Mouse (Mus musculus) CH12.LX (cell line): ENCODE measurements around the gene Pnpo. TPM values are rescaled to one million over a fixed set of nuclear protein-coding genes. Genes with fewer than 3 reads are reported as not detected.

Experiments used
- DNase-seq: peaks from one replicate; pipeline ENCODE4 v3.0.0-alpha.2; 2013; ENCODE audit errors: extremely low read depth
- H3K27ac ChIP-seq: 2 replicates; pipeline ENCODE4 v1.5.1; 2012; ENCODE audit warnings: low read depth, mild to moderate bottlenecking, control low read depth, moderate library complexity; ENCODE audit not compliant: insufficient read depth
- H3K27me3 ChIP-seq: replicated peaks from 2 replicates; pipeline ENCODE3; 2012; ENCODE audit warnings: inconsistent platforms
- H3K36me3 ChIP-seq, 2 experiments: replicated peaks in 1 of 2; 2 replicates each; pipeline versions ENCODE3 to v1.6.1; 2012; ENCODE audit warnings: inconsistent platforms in 1 of 2, low read length in 1 of 2, mild to moderate bottlenecking in 1 of 2, mixed read lengths in 1 of 2, moderate library complexity in 1 of 2; ENCODE audit not compliant: control insufficient read depth in 1 of 2, insufficient read depth in 1 of 2
- H3K4me1 ChIP-seq, 2 experiments: 2 replicates each; pipeline ENCODE4 v1.6.1; 2012; ENCODE audit warnings: inconsistent platforms in 1 of 2, moderate library complexity in 1 of 2; ENCODE audit not compliant: insufficient read depth in 2 of 2, control insufficient read depth in 1 of 2
- H3K4me2 ChIP-seq: 2 replicates; pipeline ENCODE4 v1.6.1; 2012; ENCODE audit warnings: low read depth, mild to moderate bottlenecking, control low read depth; ENCODE audit not compliant: poor library complexity, insufficient read depth, severe bottlenecking
- H3K4me3 ChIP-seq, 3 experiments: fragments of 150-350 bp in 1 of 3; sonication (generic) in 1 of 3; replicated peaks in 1 of 3; 2 replicates each; pipeline versions ENCODE3 to v1.5.1; 2011 to 2012; ENCODE audit warnings: low read depth in 2 of 3, low read length in 2 of 3, mild to moderate bottlenecking in 2 of 3, moderate library complexity in 2 of 3, control low read depth in 1 of 3, improper control_type of control experiment in 1 of 3, inconsistent platforms in 1 of 3, mixed read lengths in 1 of 3; ENCODE audit not compliant: poor library complexity in 1 of 3
- H3K79me2 ChIP-seq: replicated peaks from 2 replicates; pipeline ENCODE4 v1.6.1; 2012; ENCODE audit warnings: mild to moderate bottlenecking, moderate library complexity; ENCODE audit not compliant: control insufficient read depth, poor library complexity, insufficient read depth, severe bottlenecking; ENCODE audit errors: extremely low read depth
- H3K9ac ChIP-seq: 2 replicates; pipeline ENCODE4 v1.6.1; 2012; ENCODE audit warnings: low read depth, mild to moderate bottlenecking, control low read depth, moderate library complexity; ENCODE audit not compliant: insufficient read depth
- H3K9me3 ChIP-seq: replicated peaks from 2 replicates; pipeline ENCODE3; 2012; ENCODE audit warnings: low read length, inconsistent platforms, mixed read lengths
- CHD1 ChIP-seq: IDR thresholded peaks from 2 replicates; pipeline ENCODE4 v1.6.1; 2012; ENCODE audit warnings: low read depth, low read length, improper control_type of control experiment, inconsistent platforms
- CHD2 ChIP-seq: IDR thresholded peaks from 2 replicates; pipeline ENCODE4 v1.6.1; 2011; ENCODE audit warnings: low read length, improper control_type of control experiment
- CTCF ChIP-seq, 2 experiments: IDR thresholded peaks in 1 of 2; conservative IDR thresholded peaks in 1 of 2; 2 replicates each; pipeline ENCODE4 v1.5.1; 2011 to 2012; ENCODE audit warnings: low read depth in 2 of 2, low read length in 2 of 2, improper control_type of control experiment in 1 of 2, inconsistent platforms in 1 of 2, mild to moderate bottlenecking in 1 of 2, moderate library complexity in 1 of 2
- E2F4 ChIP-seq: IDR thresholded peaks from 2 replicates; pipeline ENCODE4 v1.6.1; 2011; ENCODE audit warnings: low read depth, low read length, improper control_type of control experiment; ENCODE audit not compliant: insufficient replicate concordance
- ELF1 ChIP-seq: IDR thresholded peaks from 2 replicates; pipeline ENCODE4 v1.6.1; 2014; ENCODE audit warnings: low read depth, mild to moderate bottlenecking, inconsistent platforms, low read length, improper control_type of control experiment
- EP300 ChIP-seq: IDR thresholded peaks from 2 replicates; pipeline ENCODE4 v1.6.1; 2011; ENCODE audit warnings: low read length, improper control_type of control experiment
- GABPA ChIP-seq: IDR thresholded peaks from 2 replicates; pipeline ENCODE4 v1.6.1; 2012; ENCODE audit warnings: low read depth, low read length, improper control_type of control experiment, inconsistent platforms; ENCODE audit not compliant: insufficient replicate concordance
- HCFC1 ChIP-seq: IDR thresholded peaks from 2 replicates; pipeline ENCODE4 v1.6.1; 2012; ENCODE audit warnings: low read depth, mild to moderate bottlenecking, inconsistent platforms, low read length, improper control_type of control experiment
- JUN ChIP-seq: IDR thresholded peaks from 2 replicates; pipeline ENCODE4 v1.6.1; 2011; ENCODE audit warnings: low read depth, mild to moderate bottlenecking, low read length, improper control_type of control experiment, moderate library complexity; ENCODE audit not compliant: insufficient read depth
- KAT2A ChIP-seq: IDR thresholded peaks from 2 replicates; pipeline ENCODE4 v1.6.1; 2012; ENCODE audit warnings: low read length, improper control_type of control experiment, inconsistent platforms; ENCODE audit not compliant: insufficient replicate concordance
- MAZ ChIP-seq: IDR thresholded peaks from 2 replicates; pipeline ENCODE4 v1.6.1; 2012; ENCODE audit warnings: low read depth, mild to moderate bottlenecking, inconsistent platforms, low read length, improper control_type of control experiment, moderate library complexity
- MYC ChIP-seq: IDR thresholded peaks from 2 replicates; pipeline ENCODE4 v1.6.1; 2011; ENCODE audit warnings: low read depth, mild to moderate bottlenecking, improper control_type of control experiment, low read length
- NELFE ChIP-seq: IDR thresholded peaks from 2 replicates; pipeline ENCODE4 v1.6.1; 2011; ENCODE audit warnings: low read depth, low read length, improper control_type of control experiment
- NRF1 ChIP-seq: IDR thresholded peaks from 2 replicates; pipeline ENCODE4 v1.6.1; 2014; ENCODE audit warnings: low read depth, mild to moderate bottlenecking, inconsistent platforms, low read length, improper control_type of control experiment, moderate library complexity
- POLR2A ChIP-seq: IDR thresholded peaks from 2 replicates; pipeline ENCODE4 v1.6.1; 2011; ENCODE audit warnings: low read depth, mild to moderate bottlenecking, improper control_type of control experiment, low read length
- RAD21 ChIP-seq: IDR thresholded peaks from 2 replicates; pipeline ENCODE4 v1.6.1; 2011; ENCODE audit warnings: low read depth, mild to moderate bottlenecking, low read length, improper control_type of control experiment, moderate library complexity
- RCOR1 ChIP-seq: conservative IDR thresholded peaks from 2 replicates; pipeline ENCODE4 v1.6.1; 2012; ENCODE audit warnings: low read depth, mild to moderate bottlenecking, inconsistent platforms, low read length, improper control_type of control experiment
- SIN3A ChIP-seq: IDR thresholded peaks from 2 replicates; pipeline ENCODE4 v1.6.1; 2012; ENCODE audit warnings: low read length, improper control_type of control experiment, inconsistent platforms
- TCF12 ChIP-seq: IDR thresholded peaks from 2 replicates; pipeline ENCODE4 v1.6.1; 2014; ENCODE audit warnings: low read depth, mild to moderate bottlenecking, inconsistent platforms, low read length, improper control_type of control experiment
- USF1 ChIP-seq: IDR thresholded peaks from 2 replicates; pipeline ENCODE4 v1.6.1; 2014; ENCODE audit warnings: low read depth, mild to moderate bottlenecking, inconsistent platforms, low read length, improper control_type of control experiment
- USF2 ChIP-seq: conservative IDR thresholded peaks from 2 replicates; pipeline ENCODE4 v1.6.1; 2011; ENCODE audit warnings: low read depth, low read length, improper control_type of control experiment
- ZC3H11A ChIP-seq: IDR thresholded peaks from 2 replicates; pipeline ENCODE4 v1.6.1; 2012; ENCODE audit warnings: low read depth, mild to moderate bottlenecking, inconsistent platforms, low read length, improper control_type of control experiment
- ZKSCAN1 ChIP-seq: IDR thresholded peaks from 2 replicates; pipeline ENCODE4 v1.6.1; 2012; ENCODE audit warnings: low read depth, inconsistent platforms, low read length, improper control_type of control experiment, borderline replicate concordance
- ZNF384 ChIP-seq: IDR thresholded peaks from 2 replicates; pipeline ENCODE4 v1.6.1; 2012; ENCODE audit warnings: low read depth, low read length, improper control_type of control experiment, inconsistent platforms
- dilution Hi-C: fragments of 300-500 bp; cut with MboI; formaldehyde crosslinking; loops from 2 replicates; pipeline ENCODE4 v1.14.3; 2020; ENCODE audit warnings: low sequenced_read_pairs; ENCODE audit not compliant: extremely low pct_unique_long_range_greater_than_20kb, extremely low pct_ligation_motif_present
- in situ Hi-C: fragments of 300-500 bp; cut with MboI; formaldehyde crosslinking; loops from 3 replicates; pipeline ENCODE4 v1.14.3; 2019; ENCODE audit warnings: low sequenced_read_pairs, low pct_ligation_motif_present, low pct_unique_long_range_greater_than_20kb, mixed read lengths
- polyA plus RNA-seq: library from polyadenylated mRNA; unstranded; fragments of >175 nt; gene quantifications from 2 replicates; pipeline ENCODE4 v1.2.1, GENCODE M21; 2012; ENCODE audit warnings: low read depth; ENCODE audit not compliant: insufficient read length
- total RNA-seq, 2 experiments: library from RNA; depleted of rRNA; stranded (reverse); fragments of 300-350 nt in 1 of 2; fragments of >200 nt in 1 of 2; gene quantifications; 2 replicates each; pipeline ENCODE4 v1.2.3; 2012 to 2014

Pnpo gene
- total and polyA plus RNA-seq, 3 experiments, result 36.3 to 54.3 (median 38.5) TPM

GRCm38 (mm10) chr11:96899449-96900306 lies 44.1 kb downstream of the Pnpo start:
- Histone ChIP-seq H3K27ac (no peak overlapping the region), H3K27me3 (peaks cover 27% of the 10 kb centered on the region), H3K9ac (no peak overlapping the region), H3K79me2 (no peaks in the 10 kb centered on the region), H3K4me1 (no peaks in the 10 kb centered on the region), H3K4me3 (no peak overlapping the region), H3K9me3 (no peaks in the 10 kb centered on the region), H3K36me3 (no peaks in the 10 kb centered on the region), H3K4me2 (no peak overlapping the region)
- dilution Hi-C loops, result no loop called here
- no peak for TF ChIP-seq CHD2
- TF ChIP-seq POLR2A, result no peak
- no peak for TF ChIP-seq ZC3H11A
- TF ChIP-seq USF2, result no peak
- TF ChIP-seq ZNF384, result no peak
- TF ChIP-seq E2F4, result no peak
- TF ChIP-seq TCF12, result no peak
- TF ChIP-seq MAZ, result no peak
- no peak for TF ChIP-seq NELFE
- TF ChIP-seq RAD21, result no peak
- no peak for TF ChIP-seq KAT2A
- TF ChIP-seq NRF1, result no peak
- no peak for TF ChIP-seq CTCF (conservative IDR thresholded peaks at IDR 0.05 in 1 of 2, IDR thresholded peaks at IDR 0.05 in 1 of 2; ENCODE audit: low read depth in 2 of 2, low read length in 2 of 2)
- no peak for TF ChIP-seq USF1
- TF ChIP-seq HCFC1, result no peak
- no peak for TF ChIP-seq ZKSCAN1
- in situ Hi-C loops, result no loop called here
- no peak for DNase-seq

DNA sequence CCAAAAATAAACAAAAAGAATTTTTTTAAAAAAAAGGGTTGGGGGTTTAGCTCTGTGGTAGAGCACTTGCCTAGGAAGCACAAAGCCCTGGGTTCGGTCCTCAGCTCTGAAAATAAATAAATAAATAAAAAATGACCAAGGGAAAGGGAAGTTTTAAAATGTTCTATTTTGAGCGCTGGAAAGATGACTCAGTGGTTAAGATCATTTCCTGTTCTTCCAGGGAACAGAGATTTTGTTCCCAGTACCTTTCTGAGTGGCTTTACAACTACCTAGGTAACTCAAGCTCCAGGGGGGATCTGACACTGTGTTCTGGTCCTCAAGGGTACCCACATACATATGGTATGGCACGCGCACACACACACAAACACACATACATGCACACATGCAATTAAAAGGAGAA lies 47.9 kb downstream of the Pnpo start:
- Histone ChIP-seq H3K4me2 (no peak overlapping the region), H3K9me3 (peaks cover 3% of the 10 kb centered on the region), H3K27me3 (peaks cover 47% of the 10 kb centered on the region), H3K4me1 (no peaks in the 10 kb centered on the region), H3K9ac (no peak overlapping the region), H3K36me3 (no peaks in the 10 kb centered on the region), H3K4me3 (no peak overlapping the region), H3K27ac (no peak overlapping the region), H3K79me2 (no peaks in the 10 kb centered on the region)
- in situ Hi-C loops, result no loop called here
- TF ChIP-seq RCOR1 (no peak), EP300 (no peak), MYC (no peak), NRF1 (no peak), GABPA (no peak), USF2 (no peak), RAD21 (no peak), HCFC1 (no peak), CHD1 (no peak), USF1 (no peak), ELF1 (no peak), SIN3A (no peak), JUN (no peak), MAZ (no peak), CTCF (conservative IDR thresholded peaks at IDR 0.05 in 1 of 2, IDR thresholded peaks at IDR 0.05 in 1 of 2; ENCODE audit: low read depth in 2 of 2, low read length in 2 of 2) (no peak), CHD2 (no peak)
- dilution Hi-C loops, result no loop called here
- no peak for DNase-seq
